Mouse (Mus musculus) heart, adult 2 months (tissue): ENCODE measurements around the gene Ceacam16.
A peak's percentile ranks its signal among the peaks of the same experiment; 100 is the strongest.

Source experiments
- CTCF ChIP-seq: fragments of 200-600 bp; IDR thresholded peaks from 2 replicates; pipeline ENCODE4 v1.8.1; 2022; ENCODE audit warnings: antibody characterized with exemption, mild to moderate bottlenecking, moderate library complexity
- POLR2A ChIP-seq: fragments of 200-500 bp; IDR thresholded peaks from 2 replicates; pipeline ENCODE4 v1.6.1; 2011; ENCODE audit warnings: mild to moderate bottlenecking, low read depth, low read length, control low read depth; ENCODE audit not compliant: insufficient read depth

GRCm38 (mm10) chr7:19820347-19821048 is 40.6 kb downstream of the Ceacam16 start:
- TF ChIP-seq POLR2A (no peak), CTCF (peak; percentile 42)
